Mouse (Mus musculus): Measurements from ENCODE around the gene D430019H16Rik. TPM values are rescaled to one million over a fixed set of nuclear protein-coding genes. Genes with fewer than 3 reads are reported as not detected.

D430019H16Rik gene
- polyA plus RNA-seq (2016; fragmentation: Nextera tagmentation; extraction: Ambion mirVana), result 2.6 and 3.8 TPM in 2 replicates

- Histone ChIP-seq H3K9me3 (no peaks in the 10 kb centered on the region), H3K4me1 (replicated peaks) (peaks cover 46% of the 10 kb centered on the region), H3K27me3 (ENCODE audit: insufficient read depth, poor library complexity, severe bottlenecking) (no peaks in the 10 kb centered on the region), H3K27ac (peak within 1 kb of the TSS; percentile 91), H3K4me3 (peak within 1 kb of the TSS; percentile 81), H3K36me3 (0 out of 2 replicates have a peak, but pooled peaks cover 4% of the 10 kb centered on the region)
- under 1% methylated on average over 38 of the region's 38 CpGs for WGBS
- DNase-seq (ENCODE audit: low spot score), result peak; percentile 92
Observed at GRCm38 (mm10) chr12:105453670-105454257, at the start of gene D430019H16Rik. D430019H16Rik (plus strand) TSS chr12:105453856.

GRCm38 (mm10) chr12:105406008-105406407 is 47.6 kb upstream of the D430019H16Rik start:
- H3K4me3 ChIP-seq, result no peak overlapping the region
- WGBS, result 80% methylated on average over 6 of the region's 6 CpGs
- H3K27ac ChIP-seq, result no peak overlapping the region
- H3K27me3 ChIP-seq (ENCODE audit: insufficient read depth, poor library complexity, severe bottlenecking), result no peaks in the 10 kb centered on the region
- H3K36me3 ChIP-seq, result no peaks in the 10 kb centered on the region
- peaks cover 11% of the 10 kb centered on the region; the same call in 1 of the 2 replicates for H3K4me1 ChIP-seq (replicated peaks)
- DNase-seq (ENCODE audit: low spot score), result no peak
- H3K9me3 ChIP-seq, result no peaks in the 10 kb centered on the region

GRCm38 (mm10) chr12:105413909-105414308 is 39.7 kb upstream of the D430019H16Rik start:
- Histone ChIP-seq H3K4me1 (replicated peaks) (no peaks in the 10 kb centered on the region; the same call in 1 of the 2 replicates), H3K4me3 (no peak overlapping the region), H3K36me3 (no peaks in the 10 kb centered on the region), H3K27me3 (ENCODE audit: insufficient read depth, poor library complexity, severe bottlenecking) (no peaks in the 10 kb centered on the region), H3K9me3 (no peaks in the 10 kb centered on the region), H3K27ac (no peak overlapping the region)
- 85% methylated on average over 8 of the region's 8 CpGs for WGBS
- DNase-seq (ENCODE audit: low spot score), result no peak

- Histone ChIP-seq H3K4me1 (replicated peaks) (peaks cover 3% of the 10 kb centered on the region; the same call in 1 of the 2 replicates), H3K9me3 (no peaks in the 10 kb centered on the region), H3K4me3 (no peak overlapping the region), H3K36me3 (no peaks in the 10 kb centered on the region), H3K27me3 (ENCODE audit: insufficient read depth, poor library complexity, severe bottlenecking) (no peaks in the 10 kb centered on the region), H3K27ac (no peak overlapping the region)
- WGBS, result 52% methylated on average over 6 of the region's 6 CpGs
- DNase-seq (ENCODE audit: low spot score), result no peak
Observed at GRCm38 (mm10) chr12:105420476-105420875, 33.2 kb upstream of the D430019H16Rik start.

- no peak overlapping the region for H3K4me3 ChIP-seq
- no peaks in the 10 kb centered on the region for H3K9me3 ChIP-seq
- DNase-seq (ENCODE audit: low spot score), result no peak
- 0 out of 2 replicates have a peak, but pooled peaks cover under 1% of the 10 kb centered on the region for H3K4me1 ChIP-seq (replicated peaks)
- H3K27me3 ChIP-seq (ENCODE audit: insufficient read depth, poor library complexity, severe bottlenecking), result no peaks in the 10 kb centered on the region
- WGBS, result 81% methylated on average over 7 of the region's 7 CpGs
- no peaks in the 10 kb centered on the region for H3K36me3 ChIP-seq
- no peak overlapping the region for H3K27ac ChIP-seq
Observed at GRCm38 (mm10) chr12:105426541-105426940, 27.1 kb upstream of the D430019H16Rik start.

GRCm38 (mm10) chr12:105427039-105427757 is 26.5 kb upstream of the D430019H16Rik start:
- 0 out of 2 replicates have a peak overlapping the region, but pooled peaks have one; percentile 16 for H3K27ac ChIP-seq
- no peaks in the 10 kb centered on the region for H3K36me3 ChIP-seq
- WGBS, result 38% methylated on average over 10 of the region's 10 CpGs
- H3K4me1 ChIP-seq (replicated peaks), result no peaks in the 10 kb centered on the region
- H3K27me3 ChIP-seq (ENCODE audit: insufficient read depth, poor library complexity, severe bottlenecking), result no peaks in the 10 kb centered on the region
- H3K9me3 ChIP-seq, result no peaks in the 10 kb centered on the region
- DNase-seq (ENCODE audit: low spot score), result peak; percentile 75
- H3K4me3 ChIP-seq, result no peak overlapping the region

- H3K9me3 ChIP-seq, result no peaks in the 10 kb centered on the region
- 63% methylated on average over 3 of the region's 3 CpGs for WGBS
- no peaks in the 10 kb centered on the region for H3K4me1 ChIP-seq (replicated peaks)
- no peaks in the 10 kb centered on the region for H3K27me3 ChIP-seq (ENCODE audit: insufficient read depth, poor library complexity, severe bottlenecking)
- no peak overlapping the region for H3K4me3 ChIP-seq
- H3K27ac ChIP-seq, result no peak overlapping the region
- H3K36me3 ChIP-seq, result no peaks in the 10 kb centered on the region
- no peak for DNase-seq (ENCODE audit: low spot score)
Observed at GRCm38 (mm10) chr12:105431872-105432271, 21.8 kb upstream of the D430019H16Rik start.

GRCm38 (mm10) chr12:105432807-105433206 is 20.8 kb upstream of the D430019H16Rik start:
- Histone ChIP-seq H3K4me1 (replicated peaks) (no peaks in the 10 kb centered on the region), H3K27me3 (ENCODE audit: insufficient read depth, poor library complexity, severe bottlenecking) (no peaks in the 10 kb centered on the region), H3K36me3 (no peaks in the 10 kb centered on the region), H3K27ac (no peak overlapping the region), H3K9me3 (no peaks in the 10 kb centered on the region), H3K4me3 (no peak overlapping the region)
- WGBS, result 73% methylated on average over 3 of the region's 3 CpGs
- no peak for DNase-seq (ENCODE audit: low spot score)

- Histone ChIP-seq H3K27ac (no peak overlapping the region), H3K4me1 (replicated peaks) (no peaks in the 10 kb centered on the region), H3K4me3 (no peak overlapping the region), H3K9me3 (no peaks in the 10 kb centered on the region), H3K36me3 (no peaks in the 10 kb centered on the region), H3K27me3 (ENCODE audit: insufficient read depth, poor library complexity, severe bottlenecking) (no peaks in the 10 kb centered on the region)
- 48% methylated on average over 5 of the region's 5 CpGs for WGBS
- DNase-seq (ENCODE audit: low spot score), result no peak
Observed at GRCm38 (mm10) chr12:105438259-105438658, 15.4 kb upstream of the D430019H16Rik start.

GRCm38 (mm10) chr12:105439976-105440375 is 13.7 kb upstream of the D430019H16Rik start:
- 73% methylated on average over 6 of the region's 6 CpGs for WGBS
- Histone ChIP-seq H3K4me1 (replicated peaks) (no peaks in the 10 kb centered on the region), H3K27ac (no peak overlapping the region), H3K36me3 (no peaks in the 10 kb centered on the region), H3K27me3 (ENCODE audit: insufficient read depth, poor library complexity, severe bottlenecking) (no peaks in the 10 kb centered on the region), H3K9me3 (no peaks in the 10 kb centered on the region), H3K4me3 (no peak overlapping the region)
- DNase-seq (ENCODE audit: low spot score), result no peak

GRCm38 (mm10) chr12:105443569-105443968 is 10.1 kb upstream of the D430019H16Rik start:
- Histone ChIP-seq H3K27me3 (ENCODE audit: insufficient read depth, poor library complexity, severe bottlenecking) (no peaks in the 10 kb centered on the region), H3K4me3 (no peak overlapping the region), H3K36me3 (no peaks in the 10 kb centered on the region), H3K27ac (no peak overlapping the region), H3K9me3 (no peaks in the 10 kb centered on the region), H3K4me1 (replicated peaks) (no peaks in the 10 kb centered on the region)
- no peak for DNase-seq (ENCODE audit: low spot score)
- 81% methylated on average over 5 of the region's 5 CpGs for WGBS

GRCm38 (mm10) chr12:105445767-105446166 is 7.9 kb upstream of the D430019H16Rik start:
- Histone ChIP-seq H3K27ac (no peak overlapping the region), H3K27me3 (ENCODE audit: insufficient read depth, poor library complexity, severe bottlenecking) (no peaks in the 10 kb centered on the region), H3K4me3 (no peak overlapping the region), H3K36me3 (no peaks in the 10 kb centered on the region), H3K4me1 (replicated peaks) (no peaks in the 10 kb centered on the region), H3K9me3 (no peaks in the 10 kb centered on the region)
- DNase-seq (ENCODE audit: low spot score), result no peak
- 78% methylated on average over 6 of the region's 6 CpGs for WGBS

- H3K4me3 ChIP-seq, result no peak overlapping the region
- H3K4me1 ChIP-seq (replicated peaks), result peaks cover 15% of the 10 kb centered on the region
- H3K27ac ChIP-seq, result no peak overlapping the region
- no peaks in the 10 kb centered on the region for H3K36me3 ChIP-seq
- no peaks in the 10 kb centered on the region for H3K9me3 ChIP-seq
- no peaks in the 10 kb centered on the region for H3K27me3 ChIP-seq (ENCODE audit: insufficient read depth, poor library complexity, severe bottlenecking)
- 75% methylated on average over 4 of the region's 4 CpGs for WGBS
- DNase-seq (ENCODE audit: low spot score), result no peak
Observed at GRCm38 (mm10) chr12:105449239-105449638, 4.4 kb upstream of the D430019H16Rik start.

Data from hindbrain, embryonic 10.5 days (tissue).